Mouse (Mus musculus) liver, embryonic 11.5 days (tissue): ENCODE data around the gene Trank1. TPM values are rescaled to one million over a fixed set of nuclear protein-coding genes. Genes with fewer than 3 reads are reported as not detected.

Experiments
- ATAC-seq: fragments of 200-750 bp; cut with Nextera tagmentation; replicated peaks from 2 replicates; pipeline ENCODE4 v1.8.0; 2017; ENCODE audit warnings: moderate number of reproducible peaks, mild to moderate bottlenecking, moderate TSS enrichment, moderate library complexity; ENCODE audit not compliant: low FRiP score
- DNase-seq: peaks from one replicate; pipeline ENCODE4 v3.0.0-alpha.2; 2017; ENCODE audit warnings: low spot score
- H3K27ac ChIP-seq: fragments of 300-500 bp; sonication (generic); 2 replicates; pipeline ENCODE4 v1.5.1; 2014; ENCODE audit warnings: mild to moderate bottlenecking, low read depth, low read length, control low read depth
- H3K27me3 ChIP-seq: fragments of 300-500 bp; sonication (generic); replicated peaks from 2 replicates; pipeline ENCODE4 v1.6.1; 2014; ENCODE audit warnings: low read length, mixed read lengths; ENCODE audit not compliant: control insufficient read depth, insufficient read depth
- H3K36me3 ChIP-seq: fragments of 300-500 bp; sonication (generic); 2 replicates; pipeline ENCODE4 v1.6.1; 2014; ENCODE audit warnings: mild to moderate bottlenecking, low read length, moderate library complexity, mixed read lengths; ENCODE audit not compliant: control insufficient read depth, insufficient read depth
- H3K4me1 ChIP-seq: fragments of 300-500 bp; sonication (generic); replicated peaks from 2 replicates; pipeline ENCODE4 v1.6.1; 2014; ENCODE audit warnings: low read length, mixed read lengths; ENCODE audit not compliant: control insufficient read depth, insufficient read depth
- H3K4me2 ChIP-seq: fragments of 300-500 bp; sonication (generic); 2 replicates; pipeline ENCODE4 v1.6.1; 2014; ENCODE audit warnings: mild to moderate bottlenecking, control low read depth, moderate library complexity
- H3K4me3 ChIP-seq: fragments of 300-500 bp; sonication (generic); 2 replicates; pipeline ENCODE4 v1.5.1; 2014; ENCODE audit warnings: low read depth, low read length, control low read depth
- H3K9ac ChIP-seq: fragments of 300-500 bp; sonication (generic); 2 replicates; pipeline ENCODE4 v1.6.1; 2014; ENCODE audit warnings: low read depth, low read length, control low read depth
- H3K9me3 ChIP-seq: fragments of 300-500 bp; sonication (generic); 2 replicates; pipeline ENCODE4 v1.6.1; 2016; ENCODE audit warnings: low read length, inconsistent platforms, mixed read lengths; ENCODE audit not compliant: control insufficient read depth
- WGBS: fragments of 180-500 bp; shearing (Covaris S2); extraction: QIAGEN DNeasy Blood & Tissue Kit; methylation state at CpG from one replicate; pipeline ENCODE4 v1.1.7; 2014; 5-methylcytosine and 5-hydroxymethylcytosine counted together
- polyA plus RNA-seq: library from polyadenylated mRNA; unstranded; fragments of >200 nt; fragmentation: Nextera tagmentation; extraction: Ambion mirVana; gene quantifications from 2 replicates; pipeline ENCODE4 v1.2.1, GENCODE M21; 2014

Gene Trank1
- polyA plus RNA-seq, 1 experiment from 2014 or later, result 0.10 TPM

DNA sequence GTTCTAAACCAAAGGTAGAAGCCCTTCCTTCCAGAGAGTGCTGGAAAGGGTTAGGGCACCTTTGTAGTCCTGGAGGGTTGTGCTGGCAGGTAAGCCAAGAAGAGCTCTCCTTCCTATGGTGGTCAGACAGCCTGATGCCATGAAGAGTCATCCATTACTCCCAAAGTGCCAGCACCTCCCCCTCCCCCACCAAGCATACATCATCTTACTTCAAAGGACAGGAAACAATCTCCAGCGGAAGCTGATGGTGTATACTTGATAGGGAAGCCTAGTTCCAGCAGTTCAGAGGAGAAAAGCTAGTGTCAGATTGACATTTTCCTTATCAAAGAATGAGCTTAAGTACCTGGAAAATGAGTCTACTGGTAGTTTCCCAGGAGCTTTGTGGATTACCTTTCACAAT, 36.4 kb upstream of the Trank1 start:
- H3K27me3 ChIP-seq, result no peaks in the 10 kb centered on the region
- ATAC-seq (no peak), DNase-seq (no peak)
- 20% methylated on average over 1 of the region's 1 CpGs for WGBS
- peaks cover 25% of the 10 kb centered on the region for H3K4me1 ChIP-seq
- H3K4me3 ChIP-seq, result peak overlapping the region; percentile 16
- no peak overlapping the region for H3K27ac ChIP-seq
- peaks cover 5% of the 10 kb centered on the region; the same call in 1 of the 2 replicates for H3K36me3 ChIP-seq
- H3K9me3 ChIP-seq, result no peaks in the 10 kb centered on the region
- no peak overlapping the region for H3K9ac ChIP-seq
- peak overlapping the region; percentile 92 for H3K4me2 ChIP-seq

DNA sequence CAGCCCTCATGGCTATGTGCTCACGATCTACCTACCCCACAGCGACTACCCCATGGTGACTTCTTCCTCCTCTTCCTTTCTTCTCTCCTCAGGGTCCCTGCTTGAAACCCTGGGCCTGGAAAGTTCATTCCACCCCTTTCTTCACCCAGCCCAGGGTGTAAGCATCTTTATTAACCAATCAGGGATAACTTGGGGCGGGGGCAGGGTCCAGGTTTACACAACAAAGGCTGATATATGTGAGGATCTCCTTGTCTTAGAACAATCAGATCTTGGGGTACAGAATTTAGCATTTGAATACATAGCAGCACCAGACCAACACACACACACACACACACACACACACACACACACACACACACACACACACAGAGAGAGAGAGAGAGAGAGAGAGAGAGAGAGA, 26.5 kb upstream of the Trank1 start:
- no peak overlapping the region for H3K9ac ChIP-seq
- no peaks in the 10 kb centered on the region for H3K36me3 ChIP-seq
- no peak overlapping the region for H3K4me3 ChIP-seq
- H3K27me3 ChIP-seq, result no peaks in the 10 kb centered on the region
- no peak overlapping the region for H3K27ac ChIP-seq
- WGBS, result 56% methylated on average over 3 of the region's 3 CpGs
- DNase-seq (no peak), ATAC-seq (no peak)
- H3K4me2 ChIP-seq, result no peak overlapping the region
- no peaks in the 10 kb centered on the region for H3K9me3 ChIP-seq
- peaks cover 3% of the 10 kb centered on the region; the same call in 1 of the 2 replicates for H3K4me1 ChIP-seq

- Histone ChIP-seq H3K4me2 (no peak overlapping the region), H3K27me3 (no peaks in the 10 kb centered on the region), H3K4me3 (no peak overlapping the region), H3K4me1 (peaks cover 3% of the 10 kb centered on the region; the same call in 1 of the 2 replicates), H3K36me3 (no peaks in the 10 kb centered on the region), H3K9me3 (no peaks in the 10 kb centered on the region), H3K9ac (no peak overlapping the region), H3K27ac (no peak overlapping the region)
- ATAC-seq (no peak), DNase-seq (no peak)
- WGBS, result 34% methylated on average over 5 of the region's 5 CpGs
Observed at GRCm38 (mm10) chr9:111285676-111286075, 25.9 kb upstream of the Trank1 start.

DNA sequence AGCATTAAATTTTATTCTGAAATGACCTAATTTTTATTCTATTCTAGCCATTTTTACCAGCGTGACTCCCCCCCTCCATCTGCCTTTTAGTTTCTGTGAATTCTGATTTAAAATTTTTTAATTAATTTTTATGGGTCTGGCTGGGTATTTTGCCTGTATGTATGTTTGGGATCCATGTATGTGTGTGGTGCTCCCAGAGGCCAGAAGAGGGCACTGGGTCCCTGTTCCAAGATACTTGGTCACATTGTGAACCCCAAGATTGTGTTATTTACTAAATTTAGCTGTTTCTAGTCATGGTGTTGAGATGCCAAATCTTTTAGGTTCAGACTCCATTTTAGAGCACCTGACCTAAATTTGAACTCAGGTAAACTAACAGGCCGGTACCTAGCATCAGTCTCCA, 25.1 kb upstream of the Trank1 start:
- H3K4me3 ChIP-seq, result no peak overlapping the region
- peaks cover 3% of the 10 kb centered on the region; the same call in 1 of the 2 replicates for H3K4me1 ChIP-seq
- no peaks in the 10 kb centered on the region for H3K27me3 ChIP-seq
- DNase-seq (no peak), ATAC-seq (no peak)
- H3K36me3 ChIP-seq, result no peaks in the 10 kb centered on the region
- no peak overlapping the region for H3K9ac ChIP-seq
- H3K4me2 ChIP-seq, result no peak overlapping the region
- 74% methylated on average over 2 of the region's 2 CpGs for WGBS
- H3K27ac ChIP-seq, result no peak overlapping the region
- no peaks in the 10 kb centered on the region for H3K9me3 ChIP-seq

- Histone ChIP-seq H3K27me3 (no peaks in the 10 kb centered on the region), H3K36me3 (no peaks in the 10 kb centered on the region), H3K4me2 (no peak overlapping the region), H3K9ac (no peak overlapping the region), H3K27ac (no peak overlapping the region), H3K4me1 (peaks cover 3% of the 10 kb centered on the region; the same call in 1 of the 2 replicates), H3K4me3 (no peak overlapping the region), H3K9me3 (no peaks in the 10 kb centered on the region)
- DNase-seq (no peak), ATAC-seq (no peak)
- 92% methylated on average over 4 of the region's 4 CpGs for WGBS
Observed at GRCm38 (mm10) chr9:111287956-111288355, 23.6 kb upstream of the Trank1 start.

DNA sequence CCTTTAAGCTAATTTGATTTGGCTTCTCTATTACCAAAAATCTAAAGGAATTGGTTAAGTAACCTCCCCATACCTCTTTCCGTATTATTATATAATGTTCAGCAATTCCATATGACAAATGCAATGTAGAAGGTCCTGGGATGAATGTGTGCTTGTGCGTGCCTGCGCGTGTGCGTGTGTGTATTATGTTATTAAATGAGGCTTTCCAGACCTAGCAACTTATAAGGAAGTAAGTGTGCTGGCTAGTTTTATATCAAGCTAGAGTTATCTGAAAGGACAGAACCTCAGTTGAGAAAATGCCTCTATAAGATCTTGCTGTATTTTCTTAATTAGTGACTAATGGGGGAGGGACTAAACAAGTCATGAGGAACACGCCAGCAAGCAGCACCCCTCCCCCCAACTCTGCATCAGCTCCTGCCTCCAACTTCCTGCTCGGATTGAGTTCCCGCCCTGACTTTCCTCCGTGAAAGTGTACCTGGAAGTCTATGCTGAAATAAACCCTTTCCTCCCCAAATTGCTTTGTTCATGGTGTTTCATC, 22.2 kb upstream of the Trank1 start:
- Histone ChIP-seq H3K9ac (no peak overlapping the region), H3K4me3 (no peak overlapping the region)

GRCm38 (mm10) chr9:111289832-111290339, 21.7 kb upstream of the Trank1 start:
- H3K4me2 ChIP-seq, result peak overlapping the region; percentile 46
- no peak overlapping the region for H3K4me3 ChIP-seq
- DNase-seq (peak; percentile 91), ATAC-seq (peak; percentile 82)
- 16% methylated on average over 21 of the region's 21 CpGs for WGBS
- no peak overlapping the region for H3K27ac ChIP-seq
- no peaks in the 10 kb centered on the region for H3K36me3 ChIP-seq
- H3K9ac ChIP-seq, result no peak overlapping the region
- peaks cover 3% of the 10 kb centered on the region; the same call in 1 of the 2 replicates for H3K4me1 ChIP-seq
- H3K27me3 ChIP-seq, result no peaks in the 10 kb centered on the region
- H3K9me3 ChIP-seq, result no peaks in the 10 kb centered on the region

More for the DNA sequence above, 22.2 kb upstream of the Trank1 start:
- H3K27me3 ChIP-seq, result no peaks in the 10 kb centered on the region
- DNase-seq (peak; percentile 46), ATAC-seq (peak; percentile 57; the same call in 1 of the 2 replicates)
- H3K9me3 ChIP-seq, result no peaks in the 10 kb centered on the region
- WGBS, result 49% methylated on average over 9 of the region's 9 CpGs
- peak overlapping the region; percentile 46 for H3K4me2 ChIP-seq
- no peaks in the 10 kb centered on the region for H3K36me3 ChIP-seq
- no peak overlapping the region; the same call in 1 of the 2 replicates for H3K27ac ChIP-seq
- H3K4me1 ChIP-seq, result peaks cover 3% of the 10 kb centered on the region; the same call in 1 of the 2 replicates

DNA sequence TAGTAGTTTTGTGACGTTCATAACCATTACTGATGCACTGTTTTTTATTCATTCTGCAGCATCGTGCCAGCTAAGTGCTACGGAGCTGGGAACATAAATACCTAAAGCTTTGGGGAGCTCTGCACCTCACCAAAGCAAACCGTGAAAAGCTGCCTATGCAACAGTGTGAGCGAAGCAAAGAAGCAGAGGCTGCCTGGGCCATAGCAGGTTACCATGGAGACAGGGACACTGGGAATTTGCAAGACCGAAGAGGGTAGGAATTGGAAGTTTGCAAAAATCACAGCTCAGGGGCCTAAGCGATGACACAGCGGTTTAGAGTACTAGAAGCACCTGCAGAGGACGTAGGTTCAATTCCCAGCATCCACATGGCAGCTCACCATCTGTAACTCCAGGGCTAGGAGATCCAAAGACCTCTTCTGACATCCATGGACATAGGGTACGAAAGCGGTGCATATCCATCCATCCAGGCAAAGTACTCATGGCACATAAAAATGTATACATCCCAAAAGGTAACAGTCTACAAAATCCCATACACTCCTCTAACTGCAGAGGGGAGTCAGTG, 20.9 kb upstream of the Trank1 start:
- Histone ChIP-seq H3K4me2 (no peak overlapping the region), H3K4me3 (no peak overlapping the region), H3K4me1 (peaks cover 3% of the 10 kb centered on the region; the same call in 1 of the 2 replicates), H3K36me3 (no peaks in the 10 kb centered on the region), H3K9ac (no peak overlapping the region), H3K27ac (no peak overlapping the region), H3K9me3 (no peaks in the 10 kb centered on the region), H3K27me3 (no peaks in the 10 kb centered on the region)
- DNase-seq (no peak), ATAC-seq (no peak)
- WGBS, result 78% methylated on average over 11 of the region's 11 CpGs

- H3K27me3 ChIP-seq, result no peaks in the 10 kb centered on the region
- no peak for ATAC-seq
- 77% methylated on average over 4 of the region's 4 CpGs for WGBS
Observed at GRCm38 (mm10) chr9:111293234-111293633, 18.3 kb upstream of the Trank1 start.

More at GRCm38 (mm10) chr9:111293234-111293633, 18.3 kb upstream of the Trank1 start:
- Histone ChIP-seq H3K36me3 (no peaks in the 10 kb centered on the region), H3K27ac (no peak overlapping the region), H3K4me3 (no peak overlapping the region), H3K4me2 (no peak overlapping the region), H3K9ac (no peak overlapping the region), H3K4me1 (peaks cover 3% of the 10 kb centered on the region; the same call in 1 of the 2 replicates), H3K9me3 (no peaks in the 10 kb centered on the region)
- no peak for DNase-seq
